Mouse (Mus musculus) embryonic facial prominence, embryonic 13.5 days (tissue): ENCODE results near the gene Iqgap2. TPM values are rescaled to one million over a fixed set of nuclear protein-coding genes. Genes with fewer than 3 reads are reported as not detected.

ENCODE experiments used
- ATAC-seq: fragments of 200-750 bp; cut with Nextera tagmentation; 2 replicates; pipeline ENCODE4 v1.8.0; 2017; ENCODE audit warnings: low read depth; ENCODE audit not compliant: insufficient number of reproducible peaks, insufficient read depth, low FRiP score, low TSS enrichment
- H3K27ac ChIP-seq: fragments of 300-500 bp; sonication (generic); 2 replicates; pipeline ENCODE4 v1.5.1; 2015; ENCODE audit warnings: moderate library complexity, mild to moderate bottlenecking, inconsistent platforms
- H3K27me3 ChIP-seq: fragments of 300-500 bp; sonication (generic); 2 replicates; pipeline ENCODE4 v1.6.1; 2015; ENCODE audit warnings: mild to moderate bottlenecking, inconsistent platforms
- H3K36me3 ChIP-seq: fragments of 300-500 bp; sonication (generic); 2 replicates; pipeline ENCODE4 v1.6.1; 2015; ENCODE audit warnings: mild to moderate bottlenecking, inconsistent platforms
- H3K4me1 ChIP-seq: fragments of 300-500 bp; sonication (generic); 2 replicates; pipeline ENCODE4 v1.6.1; 2015; ENCODE audit warnings: inconsistent platforms
- H3K4me2 ChIP-seq: fragments of 300-500 bp; sonication (generic); 2 replicates; pipeline ENCODE4 v1.6.1; 2015; ENCODE audit warnings: moderate library complexity, mild to moderate bottlenecking, inconsistent platforms
- H3K4me3 ChIP-seq: fragments of 300-500 bp; sonication (generic); 2 replicates; pipeline ENCODE4 v1.5.1; 2015; ENCODE audit warnings: mild to moderate bottlenecking, inconsistent platforms
- H3K9ac ChIP-seq: fragments of 300-500 bp; sonication (generic); 2 replicates; pipeline ENCODE4 v1.6.1; 2015; ENCODE audit warnings: mild to moderate bottlenecking, inconsistent platforms
- H3K9me3 ChIP-seq: fragments of 300-500 bp; sonication (generic); 2 replicates; pipeline ENCODE4 v1.6.1; 2016; ENCODE audit warnings: inconsistent platforms
- WGBS: fragments of 180-500 bp; shearing (Covaris S2); methylation state at CpG from one replicate; pipeline ENCODE4 v1.1.7; 2015; ENCODE audit warnings: mixed read lengths; 5-methylcytosine and 5-hydroxymethylcytosine counted together
- polyA plus RNA-seq: library from polyadenylated mRNA; unstranded; fragments of >200 nt; fragmentation: Nextera tagmentation; extraction: Ambion mirVana; gene quantifications from 2 replicates; pipeline ENCODE4 v1.2.1, GENCODE M21; 2015

Gene Iqgap2
- polyA plus RNA-seq, 1 experiment from 2014 or later, result 15.1 TPM

DNA sequence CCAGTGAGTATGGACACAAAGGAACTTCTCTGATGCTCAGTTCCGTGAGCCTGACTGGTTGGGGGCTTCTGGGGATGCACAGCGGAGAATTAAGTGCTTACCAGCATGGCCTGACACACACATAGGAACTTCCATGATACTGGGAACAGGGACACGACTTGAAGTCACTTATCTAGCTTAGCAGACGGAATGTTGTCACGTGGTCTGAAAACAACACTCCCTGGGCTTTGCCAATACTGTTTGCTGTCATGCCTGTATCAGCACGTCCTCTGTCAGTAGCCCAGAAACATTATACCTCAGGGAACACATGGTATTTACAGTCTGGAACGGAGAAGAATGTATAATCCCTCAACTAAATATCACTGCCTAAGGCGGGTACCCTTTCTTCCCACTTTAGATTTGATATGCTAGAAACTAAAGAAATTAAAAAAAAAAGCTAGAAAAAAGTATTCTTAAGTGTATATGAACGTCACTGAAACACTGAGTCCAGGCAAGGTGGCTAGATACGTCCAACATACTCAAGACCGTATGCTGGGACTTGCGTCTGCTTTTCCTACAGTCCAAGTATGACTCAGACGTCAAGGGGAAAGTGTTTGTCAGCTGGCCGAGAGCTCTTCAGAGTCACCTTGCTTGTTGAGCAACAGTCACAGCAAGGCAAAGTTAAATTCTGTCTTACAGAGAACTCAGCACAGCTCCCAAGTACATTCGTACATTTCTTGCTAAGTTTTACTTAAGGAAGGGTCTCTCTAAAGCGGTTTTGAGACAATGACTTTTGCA lies 280.7 kb downstream of the Iqgap2 start:
- Histone ChIP-seq H3K27ac (peak overlapping the region; percentile 22; the same call in 1 of the 2 replicates), H3K9me3 (no peaks in the 10 kb centered on the region), H3K4me2 (0 out of 2 replicates have a peak overlapping the region, but pooled peaks have one; percentile 5), H3K4me3 (no peak overlapping the region), H3K27me3 (no peaks in the 10 kb centered on the region), H3K4me1 (peaks cover 24% of the 10 kb centered on the region), H3K9ac (no peak overlapping the region), H3K36me3 (peaks cover 46% of the 10 kb centered on the region)
- ATAC-seq, result no peak
- 72% methylated on average over 16 of the region's 16 CpGs for WGBS

DNA sequence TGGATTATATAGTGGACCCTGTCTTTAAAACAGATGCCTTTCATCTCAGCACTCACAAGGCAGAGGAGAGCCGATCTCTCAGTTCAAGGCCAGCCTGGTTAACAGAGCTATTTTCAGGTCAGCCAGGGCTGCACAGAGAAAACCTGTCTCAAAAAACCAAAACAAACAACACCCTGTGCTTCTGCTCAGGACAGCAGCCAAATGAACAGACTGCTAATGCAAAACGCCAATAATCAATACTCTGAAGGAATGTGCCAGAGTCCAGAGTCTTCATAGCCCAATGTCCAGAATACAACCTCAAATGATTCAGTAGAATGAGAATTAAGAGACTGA lies 282.7 kb downstream of the Iqgap2 start:
- H3K36me3 ChIP-seq, result peaks cover 59% of the 10 kb centered on the region
- peaks cover 7% of the 10 kb centered on the region for H3K4me1 ChIP-seq
- H3K4me2 ChIP-seq, result no peak overlapping the region
- no peaks in the 10 kb centered on the region for H3K27me3 ChIP-seq
- no peak overlapping the region for H3K9ac ChIP-seq
- no peaks in the 10 kb centered on the region for H3K9me3 ChIP-seq
- no peak for ATAC-seq
- H3K27ac ChIP-seq, result no peak overlapping the region
- no peak overlapping the region for H3K4me3 ChIP-seq
- 84% methylated on average over 2 of the region's 2 CpGs for WGBS

DNA sequence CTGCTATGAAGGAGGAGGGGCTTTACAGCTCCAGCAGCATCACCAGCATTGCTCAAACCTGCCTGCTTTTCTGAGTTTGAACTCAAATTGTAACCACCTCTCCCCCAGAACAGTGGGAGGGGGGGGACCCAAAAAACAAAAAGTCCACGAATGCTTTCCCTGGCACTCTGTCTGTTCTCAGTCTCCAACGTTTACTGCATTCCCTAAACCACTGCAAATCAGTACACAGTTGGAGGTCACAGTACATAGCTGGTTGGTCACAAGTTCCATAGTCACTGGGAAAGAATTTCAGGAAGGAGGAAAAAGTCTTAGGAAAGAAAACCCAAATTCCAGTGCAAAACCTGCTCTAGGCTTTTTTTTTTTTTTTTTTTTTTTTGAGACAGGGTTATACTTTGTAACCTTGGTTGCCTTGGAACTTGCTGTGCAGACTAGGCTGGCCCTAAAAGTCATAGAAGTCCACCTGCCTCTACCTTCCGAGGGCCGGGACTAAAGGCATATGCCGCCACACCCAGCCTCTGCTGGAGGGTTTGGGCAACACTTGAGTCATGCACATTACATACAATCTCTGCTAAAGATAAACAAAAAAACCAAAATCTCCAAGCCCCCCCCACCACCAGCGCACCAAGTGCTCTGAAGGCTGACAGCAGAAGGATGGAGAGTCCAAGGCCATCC lies 283.2 kb downstream of the Iqgap2 start:
- H3K9me3 ChIP-seq, result no peaks in the 10 kb centered on the region
- H3K27ac ChIP-seq, result no peak overlapping the region
- 86% methylated on average over 6 of the region's 6 CpGs for WGBS
- peaks cover 64% of the 10 kb centered on the region for H3K36me3 ChIP-seq
- ATAC-seq, result no peak
- no peaks in the 10 kb centered on the region for H3K27me3 ChIP-seq
- H3K9ac ChIP-seq, result no peak overlapping the region
- H3K4me2 ChIP-seq, result no peak overlapping the region
- peaks cover 7% of the 10 kb centered on the region for H3K4me1 ChIP-seq
- no peak overlapping the region for H3K4me3 ChIP-seq

DNA sequence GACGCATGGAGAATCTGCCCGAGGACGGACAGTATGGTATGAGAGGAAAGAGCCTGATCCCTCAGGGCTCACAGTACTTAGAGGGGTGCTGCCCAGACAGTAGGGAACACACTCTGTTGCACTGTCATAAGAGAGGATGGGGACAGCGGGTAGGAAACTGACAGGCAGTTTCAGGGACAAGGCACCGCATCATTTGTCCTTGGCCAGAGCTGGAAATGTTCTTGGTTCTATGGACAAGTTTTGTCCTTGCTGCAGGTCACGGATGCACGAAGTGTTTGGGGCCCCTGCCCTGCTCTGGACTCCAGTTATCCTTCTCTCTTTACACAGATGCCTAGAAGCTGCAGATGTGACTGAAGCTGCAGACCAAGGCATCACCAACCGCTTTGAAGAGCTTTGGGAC lies 284.7 kb downstream of the Iqgap2 start:
- WGBS, result 93% methylated on average over 8 of the region's 8 CpGs

DNA sequence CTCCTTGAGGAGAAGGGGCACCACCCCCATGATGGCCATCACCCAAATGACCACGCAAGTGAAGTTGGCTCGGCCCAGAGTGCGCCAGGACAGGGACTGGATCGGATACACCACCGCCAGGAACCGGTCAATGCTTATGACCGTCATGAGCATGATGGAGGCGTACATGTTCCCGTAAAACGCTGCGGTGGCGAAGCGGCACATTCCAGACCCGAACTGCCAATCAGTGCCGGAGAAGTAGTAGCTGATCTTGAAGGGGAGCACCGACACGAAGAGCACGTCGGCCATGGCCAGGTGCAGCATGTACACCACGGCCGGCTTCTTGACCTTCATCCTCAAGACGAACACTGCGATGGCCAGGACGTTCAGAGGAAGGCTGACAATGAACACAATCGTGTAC lies 287.4 kb downstream of the Iqgap2 start:
- Histone ChIP-seq H3K9ac (no peak overlapping the region), H3K27me3 (no peaks in the 10 kb centered on the region), H3K4me1 (0 out of 2 replicates have a peak, but pooled peaks cover 3% of the 10 kb centered on the region), H3K4me3 (no peak overlapping the region), H3K4me2 (no peak overlapping the region), H3K27ac (no peak overlapping the region), H3K36me3 (peaks cover 59% of the 10 kb centered on the region), H3K9me3 (no peaks in the 10 kb centered on the region)
- WGBS, result 96% methylated on average over 25 of the region's 25 CpGs
- ATAC-seq, result no peak

More for the DNA sequence above, 284.7 kb downstream of the Iqgap2 start:
- Histone ChIP-seq H3K27me3 (no peaks in the 10 kb centered on the region), H3K4me3 (no peak overlapping the region), H3K4me2 (no peak overlapping the region), H3K36me3 (peaks cover 73% of the 10 kb centered on the region), H3K9me3 (no peaks in the 10 kb centered on the region), H3K4me1 (peaks cover 7% of the 10 kb centered on the region), H3K9ac (no peak overlapping the region), H3K27ac (no peak overlapping the region)
- ATAC-seq, result no peak

DNA sequence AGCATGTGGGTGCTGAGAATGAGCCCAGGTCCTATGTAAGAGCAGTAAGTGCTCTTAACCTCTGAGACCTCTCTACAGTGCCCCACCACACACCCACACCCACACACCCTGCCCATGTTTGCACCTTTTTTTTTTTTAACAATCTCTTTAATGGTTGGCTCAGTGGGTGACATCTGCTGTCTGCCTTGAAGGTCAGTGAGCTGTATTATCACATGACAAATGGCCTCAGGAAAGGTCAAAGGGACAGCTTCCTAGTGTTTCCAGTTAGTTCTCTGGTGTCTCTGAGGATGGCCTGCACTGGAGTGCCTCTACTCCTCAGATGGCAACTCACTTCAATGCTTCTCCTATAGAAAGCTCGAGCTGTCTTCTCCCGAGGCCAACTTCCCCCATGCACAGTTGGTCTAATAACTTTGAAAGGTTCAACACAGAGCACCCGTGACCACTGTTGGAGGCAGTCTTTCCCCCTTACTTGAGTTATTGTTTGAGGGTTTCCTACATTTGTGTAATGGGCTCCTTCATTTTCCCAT lies 291.8 kb downstream of the Iqgap2 start:
- no peak for ATAC-seq
- no peaks in the 10 kb centered on the region for H3K9me3 ChIP-seq
- no peak overlapping the region for H3K4me3 ChIP-seq
- H3K4me1 ChIP-seq, result 0 out of 2 replicates have a peak, but pooled peaks cover 5% of the 10 kb centered on the region
- H3K27me3 ChIP-seq, result no peaks in the 10 kb centered on the region
- H3K9ac ChIP-seq, result no peak overlapping the region
- H3K36me3 ChIP-seq, result peaks cover 35% of the 10 kb centered on the region
- 0 out of 2 replicates have a peak overlapping the region, but pooled peaks have one; percentile 16 for H3K27ac ChIP-seq
- WGBS, result 63% methylated on average over 3 of the region's 3 CpGs
- no peak overlapping the region for H3K4me2 ChIP-seq

DNA sequence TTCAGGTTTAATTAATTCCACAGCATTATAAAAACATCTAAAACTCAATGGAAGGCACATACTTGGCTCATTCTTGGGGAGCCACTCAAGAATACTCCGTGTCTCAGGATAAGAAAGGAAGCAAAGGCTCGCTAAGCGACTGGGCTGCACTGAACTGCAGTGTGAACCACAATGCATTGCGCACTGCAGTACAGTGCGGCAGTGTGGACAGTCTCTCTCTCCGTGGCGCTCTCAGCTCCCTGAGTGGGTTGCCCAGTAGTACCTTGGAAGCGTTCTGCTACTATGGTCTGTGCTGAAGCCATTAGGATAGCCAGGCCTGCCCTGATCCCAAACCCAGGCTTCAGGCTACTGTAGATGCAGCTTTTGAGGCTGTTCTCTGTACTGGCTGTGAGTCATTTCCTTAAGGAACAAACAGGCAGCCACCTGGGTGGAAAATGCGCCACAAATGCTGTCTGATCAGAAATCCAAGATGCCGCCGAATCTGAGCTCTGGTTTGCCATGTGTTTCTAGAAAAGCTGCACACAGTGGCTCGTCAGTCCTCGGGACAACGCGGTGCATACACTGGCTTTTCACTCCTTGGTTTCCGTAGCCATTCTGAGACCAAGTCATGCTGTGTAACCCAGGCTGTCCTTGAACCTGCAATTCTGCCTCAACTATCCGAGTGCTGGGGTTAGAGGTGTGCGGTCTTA lies 293.3 kb downstream of the Iqgap2 start:
- Histone ChIP-seq H3K9me3 (no peaks in the 10 kb centered on the region), H3K4me1 (0 out of 2 replicates have a peak, but pooled peaks cover 5% of the 10 kb centered on the region), H3K4me2 (no peak overlapping the region), H3K27ac (no peak overlapping the region), H3K27me3 (no peaks in the 10 kb centered on the region), H3K9ac (no peak overlapping the region), H3K36me3 (peaks cover 20% of the 10 kb centered on the region), H3K4me3 (no peak overlapping the region)
- ATAC-seq, result no peak
- WGBS, result 84% methylated on average over 18 of the region's 18 CpGs

DNA sequence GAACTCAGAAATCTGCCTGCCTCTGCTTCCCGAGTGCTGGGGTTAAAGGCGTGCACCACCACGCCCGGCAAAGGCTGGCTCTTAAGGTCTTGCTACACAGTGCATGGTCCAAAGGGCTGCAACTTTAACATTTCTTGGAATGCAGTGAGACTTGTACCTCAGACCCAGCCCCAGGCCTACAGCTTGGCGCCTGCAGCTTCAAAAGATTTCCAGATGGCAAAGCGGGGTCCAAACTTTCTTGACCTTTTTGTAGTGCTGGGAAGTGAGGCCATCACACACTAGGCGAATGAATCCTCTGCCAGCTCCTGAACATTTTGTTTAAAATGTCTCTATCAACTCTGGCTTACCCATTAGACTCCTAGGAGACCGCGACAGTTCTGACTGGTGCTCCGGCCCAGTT lies 294.1 kb downstream of the Iqgap2 start:
- no peak for ATAC-seq
- Histone ChIP-seq H3K4me3 (no peak overlapping the region), H3K4me1 (0 out of 2 replicates have a peak, but pooled peaks cover 5% of the 10 kb centered on the region), H3K9ac (no peak overlapping the region), H3K4me2 (no peak overlapping the region), H3K27ac (no peak overlapping the region), H3K36me3 (peaks cover 12% of the 10 kb centered on the region), H3K9me3 (no peaks in the 10 kb centered on the region), H3K27me3 (no peaks in the 10 kb centered on the region)
- 85% methylated on average over 10 of the region's 10 CpGs for WGBS

DNA sequence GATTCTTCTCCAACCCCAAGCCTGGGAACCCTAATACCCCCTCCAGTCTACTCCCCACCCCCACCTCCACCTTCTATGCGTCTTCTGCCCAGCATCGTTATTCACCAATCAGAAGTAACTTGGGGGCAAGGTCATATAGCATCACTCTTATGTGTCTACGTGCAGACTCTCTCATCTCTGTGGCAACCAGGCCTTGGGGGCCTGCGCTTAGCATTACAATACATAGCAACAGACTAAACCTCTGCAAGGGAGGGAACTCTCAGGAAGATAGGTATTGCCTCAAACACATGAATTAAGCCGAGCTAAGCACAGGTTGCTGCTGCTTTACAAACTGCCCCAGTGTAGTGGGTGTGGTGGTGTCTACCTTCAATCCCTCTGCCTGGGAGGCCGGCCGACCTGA lies 295.0 kb downstream of the Iqgap2 start:
- no peak for ATAC-seq
- H3K36me3 ChIP-seq, result peaks cover 7% of the 10 kb centered on the region; the same call in 1 of the 2 replicates
- H3K27ac ChIP-seq, result no peak overlapping the region
- H3K4me2 ChIP-seq, result no peak overlapping the region
- no peaks in the 10 kb centered on the region for H3K9me3 ChIP-seq
- H3K4me3 ChIP-seq, result no peak overlapping the region
- H3K9ac ChIP-seq, result no peak overlapping the region
- WGBS, result 84% methylated on average over 7 of the region's 7 CpGs
- no peaks in the 10 kb centered on the region for H3K27me3 ChIP-seq
- 0 out of 2 replicates have a peak, but pooled peaks cover 5% of the 10 kb centered on the region for H3K4me1 ChIP-seq

DNA sequence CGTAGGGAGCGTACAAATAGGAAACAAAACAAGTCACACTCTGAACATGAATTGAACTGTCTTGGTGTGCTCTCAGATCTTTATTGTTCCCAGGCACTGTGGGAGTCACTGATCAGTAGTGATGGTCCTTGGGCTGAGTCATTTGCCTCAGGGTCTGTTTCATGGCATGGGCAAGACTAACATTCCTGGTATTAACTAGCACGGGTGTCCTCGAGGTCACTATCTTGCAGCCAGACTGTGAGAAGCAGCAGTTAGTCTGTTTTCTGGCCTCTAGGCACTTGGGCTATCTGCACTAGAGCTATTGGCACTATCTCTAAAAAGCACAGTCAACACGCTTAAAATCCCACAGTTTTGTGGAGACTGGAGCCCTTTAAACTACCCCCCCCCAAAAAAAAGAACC lies 295.8 kb downstream of the Iqgap2 start:
- H3K4me1 ChIP-seq, result 0 out of 2 replicates have a peak, but pooled peaks cover 5% of the 10 kb centered on the region
- no peak overlapping the region for H3K4me2 ChIP-seq
- H3K27ac ChIP-seq, result no peak overlapping the region
- no peak overlapping the region for H3K4me3 ChIP-seq
- no peak for ATAC-seq
- H3K36me3 ChIP-seq, result no peaks in the 10 kb centered on the region
- WGBS, result 28% methylated on average over 5 of the region's 5 CpGs
- H3K9me3 ChIP-seq, result no peaks in the 10 kb centered on the region
- no peak overlapping the region for H3K9ac ChIP-seq
- H3K27me3 ChIP-seq, result no peaks in the 10 kb centered on the region

DNA sequence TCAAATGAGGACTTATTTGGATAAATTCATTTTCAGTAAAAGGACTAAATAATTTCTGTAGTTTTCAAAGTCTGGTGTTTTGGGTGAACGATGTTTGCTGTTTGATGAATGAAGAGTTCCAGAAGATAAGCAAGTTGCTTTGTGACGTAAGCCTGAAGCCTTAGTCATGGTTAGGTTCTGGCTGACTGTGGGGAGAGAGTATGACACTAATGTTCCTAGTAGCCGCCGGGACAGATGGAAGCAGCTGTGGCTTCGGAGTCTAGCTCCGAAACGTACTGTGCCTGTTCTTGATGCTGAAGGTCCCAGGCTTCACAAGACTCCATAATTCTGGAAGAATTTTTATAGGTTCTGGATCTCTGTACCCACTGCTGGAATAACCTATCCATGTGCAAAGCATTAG lies 296.3 kb downstream of the Iqgap2 start:
- H3K9ac ChIP-seq, result no peak overlapping the region
- WGBS, result 57% methylated on average over 7 of the region's 7 CpGs
- H3K4me3 ChIP-seq, result no peak overlapping the region
- no peaks in the 10 kb centered on the region for H3K27me3 ChIP-seq
- no peaks in the 10 kb centered on the region for H3K36me3 ChIP-seq
- no peak overlapping the region for H3K4me2 ChIP-seq
- 0 out of 2 replicates have a peak, but pooled peaks cover 5% of the 10 kb centered on the region for H3K4me1 ChIP-seq
- H3K9me3 ChIP-seq, result no peaks in the 10 kb centered on the region
- no peak for ATAC-seq
- no peak overlapping the region for H3K27ac ChIP-seq
